Mouse (Mus musculus): ENCODE measurements around the gene Gm49393. TPM values are rescaled to one million over a fixed set of nuclear protein-coding genes. Genes with fewer than 3 reads are reported as not detected.
A peak's percentile ranks its signal among the peaks of the same experiment; 100 is the strongest.

Gm49393 gene
- polyA plus RNA-seq, 1 experiment: not detected

- WGBS: 40% methylated on average over 2 of the region's 2 CpGs
- DNase-seq (ENCODE audit: low read depth in 1 of 2, low spot score in 2 of 2): no peak
- H3K36me3 ChIP-seq (ENCODE audit: control insufficient read depth, insufficient read depth, low read length): no peaks in the 10 kb centered on the region
- no peak overlapping the region for H3K4me3 ChIP-seq (ENCODE audit: extremely low read depth, insufficient read depth, insufficient read length)
- H3K27me3 ChIP-seq (ENCODE audit: control insufficient read depth, insufficient read depth, low read length): no peaks in the 10 kb centered on the region
- peak overlapping the region; percentile 66; the same call in 1 of the 2 replicates for H3K27ac ChIP-seq (ENCODE audit: insufficient read depth, low read length)
- peaks cover 3% of the 10 kb centered on the region; the same call in 1 of the 2 replicates for H3K4me1 ChIP-seq (ENCODE audit: control insufficient read depth, insufficient read depth, insufficient read length)
- TF ChIP-seq POLR2A (IDR thresholded peaks at IDR 0.05; ENCODE audit: low read depth, low read length) (no peak), CTCF (IDR thresholded peaks at IDR 0.05; ENCODE audit: extremely low read depth, insufficient read depth, insufficient read length, insufficient replicate concordance) (no peak)
Measured at GRCm38 (mm10) chr13:60839353-60839902, 96.0 kb downstream of the Gm49393 start.

DNA sequence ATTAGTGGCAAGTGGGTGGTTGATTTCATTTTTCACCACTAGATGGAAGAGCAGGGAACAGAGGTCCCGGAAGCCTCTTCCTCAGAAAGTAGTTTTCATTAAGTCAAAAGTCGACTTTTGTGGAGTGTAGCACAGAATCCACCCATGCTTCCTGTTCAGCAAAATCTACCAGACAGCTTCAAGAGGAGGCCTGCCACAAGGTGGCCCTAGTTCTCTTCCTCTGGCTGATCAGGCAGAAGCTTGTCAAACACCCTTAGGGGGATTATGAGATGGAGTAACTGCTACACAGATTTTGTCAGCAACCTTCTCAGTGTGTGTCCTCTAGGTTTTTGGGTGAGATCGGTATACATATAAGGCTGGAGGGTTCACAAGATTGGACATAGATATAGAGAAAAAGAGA, 109.3 kb downstream of the Gm49393 start:
- TF ChIP-seq POLR2A (IDR thresholded peaks at IDR 0.05; ENCODE audit: low read depth, low read length) (no peak), CTCF (IDR thresholded peaks at IDR 0.05; ENCODE audit: extremely low read depth, insufficient read depth, insufficient read length, insufficient replicate concordance) (peak; percentile 38; the same call in 1 of the 2 replicates)
- 30% methylated on average over 3 of the region's 3 CpGs for WGBS
- Histone ChIP-seq H3K36me3 (ENCODE audit: control insufficient read depth, insufficient read depth, low read length) (no peaks in the 10 kb centered on the region), H3K4me3 (ENCODE audit: extremely low read depth, insufficient read depth, insufficient read length) (no peak overlapping the region), H3K27me3 (ENCODE audit: control insufficient read depth, insufficient read depth, low read length) (no peaks in the 10 kb centered on the region), H3K27ac (ENCODE audit: insufficient read depth, low read length) (no peak overlapping the region), H3K4me1 (ENCODE audit: control insufficient read depth, insufficient read depth, insufficient read length) (no peaks in the 10 kb centered on the region)
- peak in 1 of 2 experiments; percentile 30 for DNase-seq (ENCODE audit: low read depth in 1 of 2, low spot score in 2 of 2)

DNA sequence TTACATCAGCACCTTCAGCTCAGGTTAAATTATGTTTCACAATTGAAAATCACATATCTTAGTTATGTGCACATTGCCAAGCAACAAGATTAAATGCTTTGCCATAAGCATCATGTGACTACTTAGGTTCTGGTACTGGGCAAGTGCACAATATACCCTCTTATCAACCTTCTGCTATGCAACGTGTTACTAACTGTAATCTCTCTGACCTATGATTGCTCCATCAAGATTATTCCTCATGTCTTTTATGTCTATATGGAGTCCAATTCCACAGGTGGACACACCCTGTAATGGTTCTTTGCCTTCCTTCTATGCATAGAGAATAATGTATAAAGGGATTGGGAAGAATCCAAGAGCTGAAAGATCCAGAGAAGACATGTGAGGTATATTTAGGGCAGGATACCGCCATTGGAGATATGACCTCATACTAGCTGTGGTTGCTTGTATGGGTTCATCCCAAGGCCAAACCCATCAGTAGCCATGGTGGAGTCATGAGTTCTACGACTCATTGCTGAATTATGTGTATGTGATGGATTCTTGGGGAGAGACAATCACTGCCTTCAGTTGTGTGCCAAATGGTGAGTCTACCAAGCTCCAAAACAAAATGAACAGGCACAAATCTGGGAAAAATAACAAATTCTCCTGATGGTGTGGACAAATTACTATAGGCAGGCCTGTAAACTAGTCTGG, 114.8 kb downstream of the Gm49393 start:
- Histone ChIP-seq H3K27ac (ENCODE audit: insufficient read depth, low read length) (no peak overlapping the region), H3K36me3 (ENCODE audit: control insufficient read depth, insufficient read depth, low read length) (no peaks in the 10 kb centered on the region), H3K4me1 (ENCODE audit: control insufficient read depth, insufficient read depth, insufficient read length) (no peaks in the 10 kb centered on the region), H3K4me3 (ENCODE audit: extremely low read depth, insufficient read depth, insufficient read length) (no peak overlapping the region), H3K27me3 (ENCODE audit: control insufficient read depth, insufficient read depth, low read length) (no peaks in the 10 kb centered on the region)
- DNase-seq (ENCODE audit: low read depth in 1 of 2, low spot score in 2 of 2): no peak
- WGBS: 86% methylated on average over 3 of the region's 3 CpGs
- no peak for TF ChIP-seq CTCF (IDR thresholded peaks at IDR 0.05; ENCODE audit: extremely low read depth, insufficient read depth, insufficient read length, insufficient replicate concordance)
- TF ChIP-seq POLR2A (IDR thresholded peaks at IDR 0.05; ENCODE audit: low read depth, low read length): no peak

GRCm38 (mm10) chr13:60819469-60819868, 115.9 kb downstream of the Gm49393 start:
- no peak for DNase-seq (ENCODE audit: low read depth in 1 of 2, low spot score in 2 of 2)
- Histone ChIP-seq H3K27me3 (ENCODE audit: control insufficient read depth, insufficient read depth, low read length) (no peaks in the 10 kb centered on the region), H3K4me1 (ENCODE audit: control insufficient read depth, insufficient read depth, insufficient read length) (no peaks in the 10 kb centered on the region), H3K36me3 (ENCODE audit: control insufficient read depth, insufficient read depth, low read length) (no peaks in the 10 kb centered on the region), H3K4me3 (ENCODE audit: extremely low read depth, insufficient read depth, insufficient read length) (no peak overlapping the region), H3K27ac (ENCODE audit: insufficient read depth, low read length) (no peak overlapping the region)
- TF ChIP-seq POLR2A (IDR thresholded peaks at IDR 0.05; ENCODE audit: low read depth, low read length): no peak
- TF ChIP-seq CTCF (IDR thresholded peaks at IDR 0.05; ENCODE audit: extremely low read depth, insufficient read depth, insufficient read length, insufficient replicate concordance): no peak
- WGBS: 10% methylated on average over 7 of the region's 7 CpGs

- H3K4me1 ChIP-seq (ENCODE audit: control insufficient read depth, insufficient read depth, insufficient read length): no peaks in the 10 kb centered on the region
- H3K4me3 ChIP-seq (ENCODE audit: extremely low read depth, insufficient read depth, insufficient read length): no peak overlapping the region
- H3K36me3 ChIP-seq (ENCODE audit: control insufficient read depth, insufficient read depth, low read length): no peaks in the 10 kb centered on the region
- no peaks in the 10 kb centered on the region for H3K27me3 ChIP-seq (ENCODE audit: control insufficient read depth, insufficient read depth, low read length)
- DNase-seq (ENCODE audit: low read depth in 1 of 2, low spot score in 2 of 2): no peak
- no peak overlapping the region for H3K27ac ChIP-seq (ENCODE audit: insufficient read depth, low read length)
- 57% methylated on average over 1 of the region's 1 CpGs for WGBS
- TF ChIP-seq POLR2A (IDR thresholded peaks at IDR 0.05; ENCODE audit: low read depth, low read length): no peak
- no peak for TF ChIP-seq CTCF (IDR thresholded peaks at IDR 0.05; ENCODE audit: extremely low read depth, insufficient read depth, insufficient read length, insufficient replicate concordance)
Measured at GRCm38 (mm10) chr13:60813722-60814121, 121.7 kb downstream of the Gm49393 start.

DNA sequence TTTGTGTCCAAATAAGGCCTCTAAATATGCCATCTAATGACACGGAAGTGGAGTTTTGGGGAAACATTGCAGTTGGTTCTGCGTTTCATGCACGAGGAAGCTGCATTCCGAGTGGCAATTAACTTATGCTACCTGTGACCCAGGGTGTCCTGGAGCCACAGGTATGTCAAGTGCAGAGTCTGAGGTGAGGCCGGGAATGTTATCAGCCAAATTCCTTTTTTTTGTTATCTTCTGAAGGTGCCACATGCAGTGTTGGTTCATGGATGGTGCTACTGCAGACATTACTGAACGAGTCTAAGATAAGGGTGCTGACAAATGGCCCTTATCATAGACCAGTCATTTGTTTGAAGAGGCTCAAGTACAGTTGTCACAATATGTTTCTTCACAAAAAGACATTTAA, 122.6 kb downstream of the Gm49393 start:
- no peak overlapping the region for H3K27ac ChIP-seq (ENCODE audit: insufficient read depth, low read length)
- no peak overlapping the region for H3K4me3 ChIP-seq (ENCODE audit: extremely low read depth, insufficient read depth, insufficient read length)
- WGBS: 84% methylated on average over 6 of the region's 6 CpGs
- no peaks in the 10 kb centered on the region for H3K27me3 ChIP-seq (ENCODE audit: control insufficient read depth, insufficient read depth, low read length)
- no peak for TF ChIP-seq CTCF (IDR thresholded peaks at IDR 0.05; ENCODE audit: extremely low read depth, insufficient read depth, insufficient read length, insufficient replicate concordance)
- TF ChIP-seq POLR2A (IDR thresholded peaks at IDR 0.05; ENCODE audit: low read depth, low read length): no peak
- no peaks in the 10 kb centered on the region for H3K36me3 ChIP-seq (ENCODE audit: control insufficient read depth, insufficient read depth, low read length)
- H3K4me1 ChIP-seq (ENCODE audit: control insufficient read depth, insufficient read depth, insufficient read length): no peaks in the 10 kb centered on the region
- DNase-seq (ENCODE audit: low read depth in 1 of 2, low spot score in 2 of 2): no peak

GRCm38 (mm10) chr13:60809690-60810089, 125.7 kb downstream of the Gm49393 start:
- no peaks in the 10 kb centered on the region for H3K36me3 ChIP-seq (ENCODE audit: control insufficient read depth, insufficient read depth, low read length)
- DNase-seq (ENCODE audit: low read depth in 1 of 2, low spot score in 2 of 2): no peak
- no peaks in the 10 kb centered on the region for H3K27me3 ChIP-seq (ENCODE audit: control insufficient read depth, insufficient read depth, low read length)
- no peak overlapping the region for H3K4me3 ChIP-seq (ENCODE audit: extremely low read depth, insufficient read depth, insufficient read length)
- TF ChIP-seq POLR2A (IDR thresholded peaks at IDR 0.05; ENCODE audit: low read depth, low read length): no peak
- no peak for TF ChIP-seq CTCF (IDR thresholded peaks at IDR 0.05; ENCODE audit: extremely low read depth, insufficient read depth, insufficient read length, insufficient replicate concordance)
- 69% methylated on average over 2 of the region's 2 CpGs for whole genome bisulfite sequencing
- H3K4me1 ChIP-seq (ENCODE audit: control insufficient read depth, insufficient read depth, insufficient read length): no peaks in the 10 kb centered on the region
- no peak overlapping the region for H3K27ac ChIP-seq (ENCODE audit: insufficient read depth, low read length)

Other genes with a start within 250 kb of the Gm49393 start
- not detected in 2 replicates for gene BC051665, start 149.2 kb downstream of the Gm49393 start, polyA plus RNA-seq (2012; rRNA removed)
- gene Ctsll3, start 132.7 kb downstream of the Gm49393 start, polyA plus RNA-seq (2012; rRNA removed): not detected in 2 replicates
- 0.20 and 0.68 TPM in 2 replicates for gene 4930486L24Rik, start 71.1 kb downstream of the Gm49393 start, polyA plus RNA-seq (2012; rRNA removed)
- 0.25 and 0.42 TPM in 2 replicates for gene Gm49392, start 38.7 kb downstream of the Gm49393 start, polyA plus RNA-seq (2012; rRNA removed)
- gene Ctla2b, start 38.1 kb downstream of the Gm49393 start, polyA plus RNA-seq (2012; rRNA removed): 2.2 and 2.8 TPM in 2 replicates
- gene Tpbpb, start 30.7 kb downstream of the Gm49393 start, polyA plus RNA-seq (2012; rRNA removed): not detected in 2 replicates
- gene Gm49391, start 981 bp upstream of the Gm49393 start, polyA plus RNA-seq (2012; rRNA removed): 1.4 and 2.3 TPM in 2 replicates
- gene Ctla2a, start 1.0 kb upstream of the Gm49393 start, polyA plus RNA-seq (2012; rRNA removed): 12.0 and 13.4 TPM in 2 replicates
- gene Tpbpa, start 6.4 kb upstream of the Gm49393 start, polyA plus RNA-seq (2012; rRNA removed): not detected in 2 replicates
- gene Ctsj, start 70.4 kb upstream of the Gm49393 start, polyA plus RNA-seq (2012; rRNA removed): not detected in 2 replicates
- not detected in 2 replicates for gene Ctsq, start 105.0 kb upstream of the Gm49393 start, polyA plus RNA-seq (2012; rRNA removed)
- not detected in 2 replicates for gene Ctsr, start 228.7 kb upstream of the Gm49393 start, polyA plus RNA-seq (2012; rRNA removed)

All from spleen, adult 2 months (tissue).